Mouse (Mus musculus): Measurements from ENCODE around the gene Il23a.

DNA sequence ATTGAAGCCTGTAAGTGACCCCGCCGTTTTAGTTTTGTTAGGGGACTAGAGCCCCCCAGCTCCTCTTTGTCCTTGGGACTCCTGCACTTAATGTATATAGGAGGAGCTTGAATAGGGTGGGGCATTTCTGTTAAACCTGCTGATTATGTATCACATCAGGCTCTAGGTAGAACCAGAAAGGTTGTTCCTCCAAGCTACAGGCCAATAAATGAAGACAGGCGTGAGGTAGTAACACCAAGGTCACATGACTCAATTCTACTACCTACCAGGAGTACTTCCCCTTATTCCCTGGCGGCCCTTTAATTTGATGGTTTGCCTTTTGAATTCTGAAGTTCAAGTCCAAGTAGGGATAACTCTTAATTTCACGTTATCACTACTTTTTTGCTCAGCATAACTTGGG lies 39.9 kb upstream of the Il23a start:
- TF ChIP-seq POLR2A (IDR thresholded peaks at IDR 0.05; ENCODE audit: low read depth, low read length) (no peak), CTCF (IDR thresholded peaks at IDR 0.05; ENCODE audit: extremely low read depth, insufficient read length, insufficient replicate concordance, low read depth, low read length) (no peak)

All from small intestine, adult 2 months (tissue).